Mouse (Mus musculus): Measurements from ENCODE around the gene Pabpn1.

- TF ChIP-seq CTCF (conservative IDR thresholded peaks at IDR 0.05; ENCODE audit: low read length) (no peak), POU5F1 (IDR thresholded peaks at IDR 0.05; ENCODE audit: borderline replicate concordance, low read length) (no peak), NANOG (IDR thresholded peaks at IDR 0.05; ENCODE audit: borderline replicate concordance, low read length) (no peak)
These were observed 27.8 kb upstream of the Pabpn1 start for GRCm38 (mm10) chr14:54864313-54865036.
